Comparison of ENCODE assay signal across 8 mouse cellular contexts in genomic region chr10:57532218-57533101, GRCm38 (mm10). TPM values are rescaled to one million over a fixed set of nuclear protein-coding genes. Genes with fewer than 3 reads are reported as not detected.
DNase-seq lines count a peak whose midpoint lies in the region; ATAC-seq lines count a peak whose summit lies in the region.

Gene Serinc1 (minus strand): TSS chr10:57532530.

- H3K36me3 ChIP-seq in forebrain, embryonic 14.5 days (ENCODE audit: control insufficient read depth, insufficient read depth, low read length) = no peaks in the 10 kb centered on the region
- no peaks in the 10 kb centered on the region for H3K36me3 ChIP-seq in neural tube, embryonic 15.5 days

- DNase-seq in ES-CJ7 (ENCODE audit: low read depth, low spot score) = peak; percentile 97
- DNase-seq in cerebellum, adult 11 months = peak; percentile 89
- peak; percentile 99 for DNase-seq in forebrain, embryonic 14.5 days (ENCODE audit: low spot score)
- peak; percentile 93 to 96 for DNase-seq in heart, postnatal 14 days
- DNase-seq in layer of hippocampus, adult 11-12 months (ENCODE audit: low spot score) = peak; percentile 96
- peak; percentile 94 to 96 for DNase-seq in lung, adult 18-20 months
- DNase-seq in testis, postnatal 14 days (ENCODE audit: low spot score) = peak; percentile 95

- ATAC-seq in forebrain, embryonic 14.5 days = peak; percentile 100
- peak; percentile 99 for ATAC-seq in neural tube, embryonic 15.5 days (ENCODE audit: low FRiP score)

- no peaks in the 10 kb centered on the region for H3K27me3 ChIP-seq in forebrain, embryonic 14.5 days (replicated peaks; ENCODE audit: control insufficient read depth, insufficient read depth, low read length)
- no peaks in the 10 kb centered on the region for H3K27me3 ChIP-seq in neural tube, embryonic 15.5 days (replicated peaks)

- 13% methylated on average over 48 of the region's 49 CpGs for WGBS in forebrain, embryonic 14.5 days
- WGBS in neural tube, embryonic 15.5 days = 11% methylated on average over 48 of the region's 49 CpGs

- H3K4me1 ChIP-seq in forebrain, embryonic 14.5 days (ENCODE audit: control insufficient read depth, insufficient read depth, low read length) = peaks cover 24% of the 10 kb centered on the region
- peaks cover 27% of the 10 kb centered on the region for H3K4me1 ChIP-seq in neural tube, embryonic 15.5 days

- H3K4me2 ChIP-seq in forebrain, embryonic 14.5 days (ENCODE audit: low read length) = peak within 1 kb of the TSS; percentile 72
- H3K4me2 ChIP-seq in neural tube, embryonic 15.5 days = peak within 1 kb of the TSS; percentile 69

- H3K4me3 ChIP-seq in forebrain, embryonic 14.5 days (ENCODE audit: low read depth, low read length) = peak within 1 kb of the TSS; percentile 89
- peak within 1 kb of the TSS; percentile 95 for H3K4me3 ChIP-seq in neural tube, embryonic 15.5 days (replicated peaks)

- no peaks in the 10 kb centered on the region for H3K9me3 ChIP-seq in forebrain, embryonic 14.5 days (replicated peaks; ENCODE audit: control insufficient read depth, low read length)
- H3K9me3 ChIP-seq in neural tube, embryonic 15.5 days (replicated peaks) = no peaks in the 10 kb centered on the region

- H3K27ac ChIP-seq in forebrain, embryonic 14.5 days (ENCODE audit: low read depth, low read length) = peak within 1 kb of the TSS; percentile 96
- H3K27ac ChIP-seq in neural tube, embryonic 15.5 days (replicated peaks) = peak within 1 kb of the TSS; percentile 98

- peak within 1 kb of the TSS; percentile 96 for H3K9ac ChIP-seq in forebrain, embryonic 14.5 days (ENCODE audit: low read length)
- peak within 1 kb of the TSS; percentile 98 for H3K9ac ChIP-seq in neural tube, embryonic 15.5 days (replicated peaks)

- intact Hi-C loops in heart, postnatal 14 days (cut with DNase I) = loop anchor here (2.0 to 5.0 kb wide), 2 partner anchors 46 to 265 kb away; partner anchors contain the start of gene Hsf2

RNA-seq across cellular contexts. Expression of gene Serinc1, which starts in this region (rescaled TPM):
- 367 and 449 TPM in 2 replicates for polyA plus RNA-seq in forebrain, embryonic 14.5 days (2014; fragmentation: Nextera tagmentation; extraction: Ambion mirVana)
- total RNA-seq in heart, postnatal 14 days (2021) = 100 to 1,000 TPM; 254 to 264 TPM
- polyA plus RNA-seq in neural tube, embryonic 15.5 days (2015; fragmentation: Nextera tagmentation; extraction: Ambion mirVana) = 406 and 428 TPM in 2 replicates

Comparison
In these comparisons a context has a peak if more than half of its experiments do, and no peak if none do; other contexts are left out.
1. Peak in every context shown above with its lines: DNase-seq, ATAC-seq, H3K4me3 ChIP-seq and H3K27ac ChIP-seq.